Mouse (Mus musculus): ENCODE results near the gene Hnrnpf.

DNA sequence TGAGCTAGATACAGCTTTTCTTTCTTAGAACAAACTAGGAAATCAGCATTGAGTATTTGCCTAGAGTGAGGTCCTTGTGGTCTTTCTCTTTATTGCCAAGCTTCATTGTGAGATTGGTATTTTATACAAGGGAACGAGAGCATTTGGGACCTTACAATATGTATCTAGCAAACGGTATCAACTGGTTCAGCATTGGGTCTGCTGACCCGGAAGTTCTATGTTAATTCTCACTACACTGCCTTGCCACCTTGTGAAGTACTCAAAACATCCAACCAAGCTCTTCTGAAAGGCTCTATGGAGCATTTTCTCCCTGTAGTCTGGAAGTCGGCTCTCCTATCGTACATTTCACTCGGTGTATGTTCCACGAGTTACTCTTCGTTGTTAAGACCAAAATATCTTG, 36.4 kb upstream of the Hnrnpf start:
- TF ChIP-seq POLR2A (IDR thresholded peaks at IDR 0.05; ENCODE audit: low read depth, low read length) (no peak), CTCF (IDR thresholded peaks at IDR 0.05; ENCODE audit: extremely low read depth, insufficient read depth, insufficient read length, insufficient replicate concordance) (no peak)
